Mouse (Mus musculus) spleen, embryonic (tissue): ENCODE measurements around the gene Cnppd1.

Source experiments
- CTCF ChIA-PET: fragments of 350-600 bp; sonication (Branson Sonifier 250); formaldehyde crosslinking; loops from one replicate; lab custom pipeline; 2022; lab: Charles Lee

Gene Cnppd1

GRCm38 (mm10) chr1:75142301-75143261 is at the start of gene Cnppd1, which contains the start of gene Retreg2:
Gene Cnppd1, minus strand, starts transcription at chr1:75142711.
Gene Retreg2, plus strand, starts transcription at chr1:75142778.
- CTCF ChIA-PET: no interaction called here

- CTCF ChIA-PET: interaction anchor here (0.5 kb wide), 1 partner anchor 11 kb away, joined by 3 read pairs; no protein-coding TSS in a partner anchor
These were observed 49.3 kb upstream of the Cnppd1 start, which contains the start of the genes Ankzf1 and Atg9a for GRCm38 (mm10) chr1:75191622-75192402. Gene Ankzf1, plus strand, starts transcription at chr1:75192151. Gene Atg9a, minus strand, starts transcription at chr1:75192196.

GRCm38 (mm10) chr1:75191258-75191621 is 48.7 kb upstream of the Cnppd1 start:
- CTCF ChIA-PET: interaction anchor here (0.5 kb wide), 1 partner anchor 10 kb away, joined by 3 read pairs; no protein-coding TSS in a partner anchor

GRCm38 (mm10) chr1:75190577-75190976 is 48.1 kb upstream of the Cnppd1 start:
- CTCF ChIA-PET: interaction anchor here (0.5 kb wide), 1 partner anchor 345 kb away, joined by 3 read pairs; no protein-coding TSS in a partner anchor

DNA sequence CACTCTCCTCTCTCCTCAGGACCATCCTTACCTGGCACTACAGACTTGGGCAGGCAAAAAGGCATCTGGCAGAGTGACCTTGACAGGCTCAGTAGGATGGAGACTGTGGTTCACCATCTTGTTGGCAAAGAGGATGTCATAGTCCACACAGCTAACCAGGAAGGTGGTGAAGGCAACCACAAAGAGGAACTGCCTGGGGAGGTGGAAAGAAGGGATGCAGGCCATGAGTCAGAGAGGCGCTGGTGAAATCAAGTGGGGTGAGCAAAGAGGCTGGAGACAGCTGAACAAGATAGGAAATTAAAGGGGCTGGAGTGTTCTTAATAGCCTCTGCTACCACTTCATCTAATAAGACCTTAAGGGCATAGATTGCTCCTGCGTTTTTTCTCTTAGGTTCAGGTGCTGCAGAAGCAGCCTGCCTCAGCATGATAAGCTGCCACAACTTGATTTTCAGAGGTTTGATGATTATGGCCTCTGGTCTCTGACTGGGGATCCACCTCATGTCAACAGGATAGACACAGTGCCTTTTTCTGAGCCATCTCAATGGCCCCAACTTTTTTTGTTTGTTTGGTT is 45.5 kb upstream of the Cnppd1 start:
- CTCF ChIA-PET: no interaction called here

GRCm38 (mm10) chr1:75187126-75187525 is 44.6 kb upstream of the Cnppd1 start:
- CTCF ChIA-PET: no interaction called here

- CTCF ChIA-PET: no interaction called here
These were observed 43.0 kb upstream of the Cnppd1 start for GRCm38 (mm10) chr1:75185495-75185894.

DNA sequence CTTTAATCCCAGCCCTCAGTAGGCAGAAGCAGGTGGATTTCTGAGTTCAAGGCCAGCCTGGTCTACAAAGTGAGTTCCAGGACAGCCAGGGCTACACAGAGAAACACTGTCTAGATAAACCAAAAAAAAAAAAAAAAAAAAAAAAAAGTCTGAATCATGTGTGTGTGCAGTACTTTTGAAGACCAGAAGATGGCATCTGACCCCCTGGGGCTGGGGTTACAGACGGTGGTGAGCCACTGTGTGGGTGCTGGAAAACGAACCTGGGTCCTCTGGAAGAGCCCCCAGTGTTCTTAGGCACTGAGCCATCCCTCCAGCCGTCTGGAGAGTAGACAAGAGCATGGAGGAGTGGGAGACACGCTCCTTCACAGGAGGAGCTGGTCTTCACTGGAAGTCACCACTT is 39.6 kb upstream of the Cnppd1 start:
- CTCF ChIA-PET: no interaction called here

DNA sequence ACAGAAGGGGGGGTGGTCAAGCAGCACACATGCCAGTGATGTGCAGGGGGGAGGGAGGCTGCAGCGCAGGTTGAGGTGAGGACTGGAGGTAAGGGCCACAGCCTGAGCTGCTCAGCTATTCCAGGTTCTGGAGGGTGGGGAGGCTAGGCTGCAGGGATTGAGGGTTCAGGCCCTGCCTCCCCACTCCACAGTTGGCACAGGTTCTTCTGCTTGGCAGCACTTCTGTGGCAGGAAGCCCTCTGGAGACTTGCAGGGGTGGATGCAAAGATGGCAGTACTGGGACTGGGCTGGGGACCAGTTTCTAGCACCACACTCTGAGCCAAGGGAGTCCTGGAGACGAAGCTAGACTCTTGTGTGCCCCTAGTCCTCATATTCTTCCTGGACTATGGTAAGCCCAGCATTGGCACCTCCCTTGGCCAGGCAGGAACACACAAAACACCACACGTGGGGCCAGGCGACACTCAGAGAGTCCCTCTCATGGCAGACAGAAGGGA is 38.9 kb upstream of the Cnppd1 start:
- CTCF ChIA-PET: no interaction called here

- CTCF ChIA-PET: interaction anchor here (0.6 kb wide), 2 partner anchors 11 to 266 kb away, joined by 3 read pairs; no protein-coding TSS in a partner anchor
These were observed 38.2 kb upstream of the Cnppd1 start for GRCm38 (mm10) chr1:75180741-75181140.

DNA sequence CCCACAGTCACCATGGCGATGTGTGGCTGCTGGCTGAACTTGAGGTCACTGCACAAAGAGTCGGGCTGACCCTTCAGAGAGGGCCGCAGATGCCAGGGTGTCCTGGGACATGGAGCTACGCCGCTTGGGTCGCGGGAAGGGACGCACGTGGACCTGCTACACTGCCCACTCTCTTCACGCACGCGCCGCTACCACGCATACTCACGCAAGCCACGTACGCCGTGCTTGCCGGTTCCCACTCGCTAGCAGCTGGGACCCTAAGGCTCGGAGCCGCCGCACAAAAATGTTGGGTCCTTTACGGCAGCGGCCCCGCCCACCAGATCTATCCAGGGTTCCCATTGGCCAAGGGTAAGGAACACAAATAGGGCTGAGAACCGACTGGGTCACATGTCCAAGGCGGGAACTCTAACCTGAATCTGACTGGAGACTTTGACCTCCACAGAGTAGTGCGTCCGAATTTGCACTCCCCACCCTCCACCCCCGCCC is 37.6 kb upstream of the Cnppd1 start, which contains the start of gene Abcb6:
Abcb6 (minus strand) TSS at position 288 of the 486 bp plus-strand sequence.
- CTCF ChIA-PET: interaction anchor here (0.6 kb wide), 1 partner anchor 266 kb away, joined by 3 read pairs; no protein-coding TSS in a partner anchor

DNA sequence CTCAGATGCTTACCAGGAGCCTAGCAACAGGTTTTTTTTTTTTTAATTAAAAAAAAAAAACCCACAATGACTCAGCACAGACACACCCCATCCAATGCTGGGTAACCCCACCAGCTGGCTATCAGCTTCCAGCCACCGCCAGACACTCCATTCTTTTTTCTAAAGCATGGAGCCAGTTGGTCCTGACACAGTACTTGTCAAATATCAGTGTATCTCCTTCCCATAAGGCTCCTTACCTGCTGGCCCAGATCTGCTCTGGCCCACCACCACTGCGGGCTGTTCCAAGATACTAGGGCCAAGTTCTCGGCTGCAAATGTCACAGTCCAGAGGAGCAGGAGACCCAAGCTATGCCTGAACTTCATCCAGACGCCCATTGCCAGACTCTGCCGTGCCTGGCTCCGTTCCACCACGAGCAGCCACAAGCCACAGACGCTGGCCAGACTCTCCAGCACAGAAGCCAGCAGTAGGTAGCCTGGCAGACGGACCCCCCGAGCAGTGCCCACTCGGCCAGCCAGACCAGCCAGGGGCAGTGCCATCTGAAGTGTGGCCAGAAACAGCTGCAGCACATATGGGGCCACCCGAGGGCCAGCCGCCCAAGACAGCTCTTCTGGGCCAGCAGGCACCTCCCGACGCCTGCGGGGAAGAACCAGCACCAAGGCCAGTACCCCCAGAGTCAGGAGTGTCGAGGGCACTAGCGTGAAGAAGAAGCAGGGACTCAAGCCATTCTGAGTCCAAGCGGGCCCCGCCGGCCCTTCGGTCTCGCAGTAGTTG is 37.0 kb upstream of the Cnppd1 start:
- CTCF ChIA-PET: no interaction called here

DNA sequence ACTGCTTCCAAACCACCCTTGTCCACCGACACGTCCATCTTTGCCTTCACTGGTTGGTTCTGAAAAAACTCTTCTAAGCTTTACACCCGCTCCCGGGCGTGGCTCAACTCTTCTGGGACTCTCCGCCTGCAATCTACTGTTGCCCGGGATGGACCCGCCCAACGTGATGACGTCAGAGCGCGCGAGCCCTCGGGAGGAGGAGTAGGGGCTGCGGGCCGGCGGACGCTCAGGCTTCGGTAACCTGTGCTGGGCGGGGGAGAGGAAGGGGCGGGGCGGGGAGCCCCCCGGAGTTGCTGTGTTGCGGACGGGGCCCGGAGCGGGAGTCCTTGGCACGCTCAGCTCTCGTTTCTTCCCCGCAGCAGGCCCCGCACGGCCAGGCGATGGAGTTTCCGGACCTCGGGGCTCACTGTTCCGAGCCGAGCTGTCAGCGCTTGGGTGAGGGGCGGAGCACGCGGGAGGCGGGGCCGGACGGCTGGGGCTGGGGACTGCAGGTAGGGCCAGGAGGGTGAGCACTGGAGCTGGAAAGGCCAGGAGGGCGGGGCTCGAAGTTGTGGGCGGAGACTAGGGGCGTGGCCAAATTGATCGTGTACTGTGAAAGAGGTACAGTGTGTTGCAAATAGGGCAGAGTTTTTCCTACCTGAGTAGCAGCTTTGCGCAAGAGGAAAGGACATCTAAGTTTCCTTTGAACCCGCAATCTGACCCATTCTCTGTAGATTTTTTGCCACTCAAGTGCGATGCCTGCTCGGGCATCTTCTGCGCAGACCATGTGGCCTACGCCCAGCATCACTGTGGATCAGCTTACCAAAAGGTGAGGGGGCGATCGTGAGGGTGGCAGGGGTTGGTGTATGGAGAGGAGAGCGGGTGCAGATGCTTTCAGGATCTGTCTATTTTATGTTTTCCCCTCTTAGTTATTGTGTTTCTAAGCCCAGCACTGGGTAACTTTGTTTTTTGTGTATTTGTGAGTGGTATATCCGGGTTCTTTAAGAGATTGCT is 26.3 kb upstream of the Cnppd1 start, which contains the start of gene Zfand2b:
Zfand2b (plus strand) TSS at position 175 of the 993 bp plus-strand sequence.
- CTCF ChIA-PET: interaction anchor here (0.7 kb wide), 1 partner anchor 67 kb away, joined by 4 read pairs; the partner anchor contains the start of gene Dnajb2

DNA sequence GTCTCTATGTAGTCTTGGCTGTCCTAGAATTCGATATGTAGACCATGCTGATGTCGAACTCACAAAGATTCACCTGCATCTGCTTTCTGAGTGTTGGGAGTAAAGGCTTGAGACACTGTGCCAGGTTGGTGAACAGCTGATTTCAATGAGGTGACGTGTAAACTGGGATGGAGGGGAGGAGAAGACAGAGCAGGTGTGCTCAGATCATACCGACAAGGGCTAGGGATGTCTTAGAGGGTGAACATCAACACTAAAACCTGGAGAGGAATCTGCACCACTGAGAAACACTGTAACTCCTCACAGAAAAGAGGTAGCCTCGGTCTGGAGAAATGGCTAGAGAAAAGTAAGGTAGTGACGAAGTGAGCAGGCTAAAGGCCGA is 25.6 kb upstream of the Cnppd1 start:
- CTCF ChIA-PET: interaction anchor here (0.7 kb wide), 1 partner anchor 68 kb away, joined by 4 read pairs; the partner anchor contains the start of gene Dnajb2

GRCm38 (mm10) chr1:75160256-75160617 is 17.7 kb upstream of the Cnppd1 start:
- CTCF ChIA-PET: interaction anchor here (0.5 to 0.6 kb wide), 2 partner anchors 303 to 767 kb away, joined by 3 to 18 read pairs; no protein-coding TSS in a partner anchor

DNA sequence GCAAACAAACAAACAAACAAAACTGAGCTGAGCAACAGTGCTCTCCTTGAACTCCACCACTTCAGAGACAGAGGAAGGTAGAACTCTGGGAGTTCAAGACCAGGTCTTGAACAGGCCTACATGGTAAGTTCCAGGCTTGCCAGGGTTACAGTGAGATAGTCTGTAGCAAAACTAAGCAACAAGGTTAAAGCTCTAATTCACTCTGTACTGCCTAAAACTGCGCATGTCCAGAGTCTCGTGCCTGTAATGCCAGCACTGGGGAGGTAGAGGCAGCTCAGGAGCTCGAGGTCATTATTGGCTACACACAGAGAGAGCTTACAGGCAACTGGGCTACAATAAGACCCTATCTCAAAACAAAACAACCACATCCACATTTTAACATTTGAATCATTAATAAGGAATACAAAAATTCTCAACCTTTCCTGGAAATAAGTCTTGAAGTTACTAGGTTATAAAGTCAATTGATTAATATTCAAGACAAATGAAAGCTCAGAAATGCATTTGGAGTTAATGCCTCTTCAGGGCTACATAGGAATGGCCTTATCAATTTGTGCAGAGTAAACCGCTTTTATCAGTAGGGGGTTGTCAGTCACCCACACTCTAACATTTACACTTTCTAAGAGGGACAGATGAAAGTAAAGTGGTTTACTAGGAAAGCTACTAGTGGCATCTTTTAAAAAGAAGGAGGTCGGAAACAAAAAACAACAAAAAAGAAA is 17.2 kb upstream of the Cnppd1 start:
- CTCF ChIA-PET: interaction anchor here (0.6 kb wide), 1 partner anchor 766 kb away, joined by 18 read pairs; no protein-coding TSS in a partner anchor

- CTCF ChIA-PET: no interaction called here
These were observed 16.5 kb upstream of the Cnppd1 start for GRCm38 (mm10) chr1:75158990-75159389.

DNA sequence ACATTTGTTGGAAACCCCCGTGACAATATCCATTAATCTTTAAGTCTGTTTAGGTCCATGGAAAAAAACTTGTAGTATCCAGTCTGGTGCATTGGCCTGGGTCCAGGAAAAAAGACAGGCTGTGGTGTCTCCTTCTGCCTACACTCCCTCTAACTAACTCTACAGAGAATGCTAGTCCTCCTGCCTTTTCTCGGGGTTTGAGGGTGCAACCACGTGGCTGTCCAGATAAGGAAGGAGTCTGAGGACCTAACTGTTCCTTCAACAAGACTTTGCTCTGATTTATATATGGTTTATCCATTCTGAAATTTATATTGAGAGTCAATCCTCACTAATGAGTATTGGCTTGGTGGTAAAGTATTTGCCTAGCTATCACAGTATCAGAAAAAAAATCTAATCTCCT is 13.3 kb upstream of the Cnppd1 start:
- CTCF ChIA-PET: interaction anchor here (0.7 kb wide), 1 partner anchor 981 kb away, joined by 4 read pairs; no protein-coding TSS in a partner anchor
